Mouse (Mus musculus): Measurements from ENCODE around the gene Slc4a1.

Slc4a1 gene

GRCm38 (mm10) chr11:102323516-102323915 is 42.5 kb downstream of the Slc4a1 start:
- DNase-seq (ENCODE audit: low read depth, low spot score) = no peak

- DNase-seq (ENCODE audit: low read depth, low spot score) = no peak
Observed at GRCm38 (mm10) chr11:102321931-102322330, 44.1 kb downstream of the Slc4a1 start.

- peak; percentile 68 for DNase-seq (ENCODE audit: low read depth, low spot score)
Observed at GRCm38 (mm10) chr11:102320686-102321005, 45.4 kb downstream of the Slc4a1 start.

GRCm38 (mm10) chr11:102319941-102320685 is 45.9 kb downstream of the Slc4a1 start:
- peak; percentile 84 for DNase-seq (ENCODE audit: low read depth, low spot score)

- peak; percentile 72 for DNase-seq (ENCODE audit: low read depth, low spot score)
Observed at GRCm38 (mm10) chr11:102319410-102319792, 46.6 kb downstream of the Slc4a1 start, which contains the start of gene Ubtf. TSS of gene Ubtf (minus strand) at chr11:102319742.

GRCm38 (mm10) chr11:102318576-102319409 is 47.2 kb downstream of the Slc4a1 start:
- peak; percentile 61 for DNase-seq (ENCODE audit: low read depth, low spot score)

- DNase-seq (ENCODE audit: low read depth, low spot score) = peak; percentile 65
Observed at GRCm38 (mm10) chr11:102317901-102318575, 48.0 kb downstream of the Slc4a1 start.

GRCm38 (mm10) chr11:102317298-102317900 is 48.6 kb downstream of the Slc4a1 start:
- DNase-seq (ENCODE audit: low read depth, low spot score) = peak; percentile 50

GRCm38 (mm10) chr11:102316572-102317297 is 49.3 kb downstream of the Slc4a1 start:
- peak; percentile 90 for DNase-seq (ENCODE audit: low read depth, low spot score)

- DNase-seq (ENCODE audit: low read depth, low spot score) = peak; percentile 54
Observed at GRCm38 (mm10) chr11:102315690-102316571, 50.1 kb downstream of the Slc4a1 start.

GRCm38 (mm10) chr11:102314321-102314720 is 51.7 kb downstream of the Slc4a1 start:
- DNase-seq (ENCODE audit: low read depth, low spot score) = no peak

- no peak for DNase-seq (ENCODE audit: low read depth, low spot score)
Observed at GRCm38 (mm10) chr11:102312586-102312985, 53.4 kb downstream of the Slc4a1 start.

GRCm38 (mm10) chr11:102311966-102312365 is 54.0 kb downstream of the Slc4a1 start:
- no peak for DNase-seq (ENCODE audit: low read depth, low spot score)

- peak; percentile 69 for DNase-seq (ENCODE audit: low read depth, low spot score)
Observed at GRCm38 (mm10) chr11:102310768-102311695, 55.0 kb downstream of the Slc4a1 start.

- DNase-seq (ENCODE audit: low read depth, low spot score) = no peak
Observed at GRCm38 (mm10) chr11:102309821-102310617, 56.0 kb downstream of the Slc4a1 start.

- DNase-seq (ENCODE audit: low read depth, low spot score) = peak; percentile 93
Observed at GRCm38 (mm10) chr11:102308979-102309378, 57.0 kb downstream of the Slc4a1 start.

- no peak for DNase-seq (ENCODE audit: low read depth, low spot score)
Observed at GRCm38 (mm10) chr11:102308104-102308503, 57.9 kb downstream of the Slc4a1 start.

- DNase-seq (ENCODE audit: low read depth, low spot score) = no peak
Observed at GRCm38 (mm10) chr11:102305359-102305758, 60.6 kb downstream of the Slc4a1 start.

Measured in R1 (cell line).